Mouse (Mus musculus): Measurements from ENCODE around the gene Cdyl. TPM values are rescaled to one million over a fixed set of nuclear protein-coding genes. Genes with fewer than 3 reads are reported as not detected.

The Cdyl gene
- total RNA-seq, 2 experiments from 2014 or later: 33.0 to 33.9 TPM

DNA sequence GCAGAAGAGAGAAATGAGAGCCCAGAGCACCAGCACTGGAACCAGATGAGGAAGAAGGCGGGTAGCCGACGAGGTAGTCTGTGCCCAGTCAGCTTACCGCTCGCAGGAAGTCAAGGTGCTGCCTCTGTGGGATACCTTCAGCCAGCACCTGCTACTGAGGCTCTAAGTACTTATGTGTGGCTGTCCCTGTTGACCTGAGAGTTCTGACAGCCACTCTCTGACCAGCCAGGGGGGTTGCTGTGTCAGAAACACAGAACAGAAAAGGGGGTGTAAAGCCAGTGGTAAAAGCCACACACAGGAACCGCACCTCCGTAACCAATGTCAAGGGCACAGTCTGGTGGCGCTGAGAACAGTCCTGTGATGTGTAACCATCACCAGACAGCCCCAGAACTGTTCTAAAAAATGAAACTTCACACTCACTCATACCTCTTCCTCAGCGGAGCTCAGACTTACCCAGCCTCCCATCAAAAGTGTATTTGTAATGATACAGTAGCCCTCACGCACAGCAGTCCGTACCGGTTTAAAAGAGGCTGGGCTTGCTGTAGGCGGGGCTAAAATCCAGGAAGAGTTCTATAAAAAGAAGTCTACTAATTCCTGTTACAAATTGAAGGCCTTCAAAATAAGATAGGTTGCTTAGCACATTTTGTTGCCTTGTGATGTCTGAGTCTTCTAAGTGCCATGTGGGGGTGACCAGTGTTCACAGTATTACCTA lies 138.3 kb downstream of the Cdyl start:
- DNase-seq (ENCODE audit: low spot score in 2 of 2): no peak
- Histone ChIP-seq H3K27ac (no peak overlapping the region), H3K4me3 (no peak overlapping the region)
- TF ChIP-seq CTCF (conservative IDR thresholded peaks at IDR 0.05): no peak

DNA sequence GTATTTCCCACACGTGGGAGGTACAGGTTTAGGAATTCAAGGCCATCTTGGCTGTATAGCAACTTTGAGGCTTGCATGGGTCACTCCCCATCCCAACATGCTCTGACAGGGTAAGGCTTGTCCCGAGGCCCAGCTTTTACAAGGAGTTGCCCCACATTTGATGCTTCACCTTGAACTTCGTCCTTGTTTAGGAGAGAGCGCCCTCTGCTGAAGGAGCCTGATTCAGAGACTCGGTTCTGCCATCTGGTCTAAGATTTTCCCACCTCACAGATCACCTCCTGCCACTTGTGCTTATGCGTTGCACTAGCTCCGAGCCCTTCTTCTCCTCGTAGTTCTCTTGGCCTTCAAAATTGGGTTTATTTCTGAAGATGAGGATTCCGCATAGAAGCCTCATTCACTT lies 139.0 kb downstream of the Cdyl start:
- peak; percentile 76 for TF ChIP-seq CTCF (conservative IDR thresholded peaks at IDR 0.05)
- no peak overlapping the region for H3K27ac ChIP-seq
- peak; percentile 23 to 41 for DNase-seq (ENCODE audit: low spot score in 2 of 2)
- no peak overlapping the region for H3K4me3 ChIP-seq

DNA sequence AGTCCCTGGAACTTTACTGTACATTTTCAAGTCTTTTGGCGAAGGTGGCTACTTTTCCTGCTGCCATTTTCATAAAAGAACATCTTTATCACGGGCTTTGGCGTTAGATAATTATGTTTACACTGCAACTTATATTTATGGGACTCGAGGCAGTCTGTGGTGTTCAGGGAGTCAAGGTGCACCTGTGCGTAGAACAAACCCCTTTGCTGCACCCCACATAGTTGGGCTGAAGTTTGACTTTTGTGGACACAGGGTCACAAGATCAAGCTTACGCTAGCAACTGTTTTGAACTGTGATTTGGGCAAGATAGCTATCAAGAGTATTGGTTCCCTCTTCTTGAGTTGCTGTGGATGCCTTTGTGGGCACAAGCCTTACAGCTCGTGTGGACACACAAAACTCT lies 140.6 kb downstream of the Cdyl start:
- no peak for TF ChIP-seq CTCF (conservative IDR thresholded peaks at IDR 0.05)
- no peak for DNase-seq (ENCODE audit: low spot score in 2 of 2)

DNA sequence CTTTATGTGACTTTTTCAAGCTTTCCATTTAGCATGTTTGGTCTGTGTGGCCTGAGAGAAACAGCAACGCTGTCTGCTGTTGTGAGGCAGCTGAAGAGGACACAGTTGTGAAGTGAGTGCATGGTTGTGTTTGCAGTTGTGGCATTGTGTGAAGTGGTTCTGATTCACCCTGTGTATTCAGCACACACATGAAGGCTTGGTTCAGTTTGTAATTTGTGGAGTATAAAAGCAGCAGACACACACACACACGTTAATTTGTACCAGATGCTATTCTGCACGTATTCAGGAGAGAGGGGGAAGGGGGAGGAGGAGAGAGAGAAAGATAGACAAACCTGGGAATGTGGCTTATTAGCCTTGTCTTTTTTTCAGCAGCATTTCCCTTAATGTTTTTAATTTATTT lies 146.1 kb downstream of the Cdyl start:
- no peak for DNase-seq (ENCODE audit: low spot score in 2 of 2)
- no peak for TF ChIP-seq CTCF (conservative IDR thresholded peaks at IDR 0.05)
- no peak overlapping the region; the same call in 1 of the 2 replicates for H3K27ac ChIP-seq
- H3K4me3 ChIP-seq: no peak overlapping the region

More for the DNA sequence above, 140.6 kb downstream of the Cdyl start:
- Histone ChIP-seq H3K27ac (no peak overlapping the region), H3K4me3 (no peak overlapping the region)

DNA sequence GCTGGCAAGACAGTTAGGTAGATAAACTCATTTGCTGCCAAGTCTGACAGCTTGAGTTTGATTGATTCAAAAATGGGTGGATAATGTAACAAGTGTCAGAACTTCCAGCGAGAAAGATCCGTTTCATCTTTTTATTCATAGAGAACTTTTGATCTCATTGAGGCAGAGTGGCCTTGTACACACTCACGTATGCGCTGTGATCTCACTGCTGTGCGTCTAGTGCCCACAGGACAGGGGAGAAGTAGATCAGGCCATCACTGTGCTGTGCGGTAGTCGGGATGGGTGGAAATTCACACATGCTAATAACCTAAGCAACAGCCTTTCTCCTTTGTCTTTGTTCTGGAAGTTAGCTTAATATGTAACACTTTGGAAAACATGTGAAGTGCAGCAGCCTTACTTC lies 146.5 kb downstream of the Cdyl start:
- no peak overlapping the region; the same call in 1 of the 2 replicates for H3K27ac ChIP-seq
- no peak overlapping the region for H3K4me3 ChIP-seq
- no peak for DNase-seq (ENCODE audit: low spot score in 2 of 2)
- no peak for TF ChIP-seq CTCF (conservative IDR thresholded peaks at IDR 0.05)

DNA sequence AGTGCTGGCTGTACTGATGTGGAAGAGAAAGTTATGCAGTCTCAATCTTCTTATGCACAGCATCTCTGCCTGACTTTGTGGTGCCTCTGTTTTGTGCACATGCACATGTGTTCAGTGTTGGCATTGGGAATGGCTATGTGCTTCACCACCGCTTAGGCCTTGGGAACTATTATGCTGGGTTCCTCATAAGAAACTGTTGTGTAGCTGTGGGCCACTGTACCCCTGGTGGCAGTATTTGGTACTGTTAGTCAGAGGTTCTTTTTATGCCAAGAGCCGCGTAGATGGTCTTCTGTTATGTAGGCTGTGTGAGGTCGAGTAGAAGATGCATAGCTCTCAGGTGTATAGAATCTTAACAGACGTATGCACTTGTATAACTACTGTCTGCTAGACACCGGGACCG lies 147.4 kb downstream of the Cdyl start:
- no peak overlapping the region for H3K4me3 ChIP-seq
- no peak for DNase-seq (ENCODE audit: low spot score in 2 of 2)
- no peak overlapping the region for H3K27ac ChIP-seq
- peak; percentile 68 for TF ChIP-seq CTCF (conservative IDR thresholded peaks at IDR 0.05)

DNA sequence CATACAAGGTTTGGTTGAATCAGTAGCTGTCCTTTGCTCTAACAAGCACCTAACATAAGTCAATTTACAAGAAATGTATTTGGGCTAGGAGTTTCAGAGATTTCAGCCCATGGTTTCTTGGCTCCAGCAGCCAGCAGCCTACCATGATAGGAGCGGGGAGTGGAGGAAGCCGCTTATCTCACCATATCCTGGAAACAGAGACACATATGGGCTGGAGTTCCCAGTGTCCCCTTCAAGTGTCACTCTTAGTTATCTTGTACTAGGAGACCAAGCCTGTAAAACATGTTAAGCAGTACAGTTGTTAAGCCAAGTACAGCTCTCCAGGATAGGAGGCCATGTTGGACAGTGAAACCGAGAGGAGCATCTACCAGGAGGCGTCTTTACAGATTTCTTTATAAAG lies 147.9 kb downstream of the Cdyl start:
- no peak overlapping the region for H3K27ac ChIP-seq
- no peak overlapping the region for H3K4me3 ChIP-seq
- DNase-seq (ENCODE audit: low spot score in 2 of 2): no peak
- no peak for TF ChIP-seq CTCF (conservative IDR thresholded peaks at IDR 0.05)

DNA sequence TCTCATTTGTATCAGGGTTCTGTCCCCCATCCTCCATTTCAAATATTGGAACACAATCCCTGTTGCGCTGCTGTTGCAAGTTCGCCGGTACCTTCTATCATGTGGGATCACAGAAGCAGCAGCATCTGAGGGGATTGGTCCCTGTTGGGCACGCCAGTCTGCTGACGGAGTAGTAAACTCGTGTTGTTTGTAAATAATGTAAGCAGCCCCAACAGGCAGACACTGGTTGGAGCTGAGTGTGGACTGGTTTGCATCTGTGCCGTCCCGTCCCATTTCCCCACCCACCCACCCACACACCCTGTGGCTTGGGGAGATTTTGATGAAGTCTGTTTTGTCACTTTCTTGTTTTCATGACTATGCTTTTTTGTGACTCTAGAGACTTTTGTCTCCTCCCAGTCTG lies 148.3 kb downstream of the Cdyl start:
- Histone ChIP-seq H3K27ac (no peak overlapping the region), H3K4me3 (no peak overlapping the region)
- no peak for DNase-seq (ENCODE audit: low spot score in 2 of 2)
- no peak for TF ChIP-seq CTCF (conservative IDR thresholded peaks at IDR 0.05)

DNA sequence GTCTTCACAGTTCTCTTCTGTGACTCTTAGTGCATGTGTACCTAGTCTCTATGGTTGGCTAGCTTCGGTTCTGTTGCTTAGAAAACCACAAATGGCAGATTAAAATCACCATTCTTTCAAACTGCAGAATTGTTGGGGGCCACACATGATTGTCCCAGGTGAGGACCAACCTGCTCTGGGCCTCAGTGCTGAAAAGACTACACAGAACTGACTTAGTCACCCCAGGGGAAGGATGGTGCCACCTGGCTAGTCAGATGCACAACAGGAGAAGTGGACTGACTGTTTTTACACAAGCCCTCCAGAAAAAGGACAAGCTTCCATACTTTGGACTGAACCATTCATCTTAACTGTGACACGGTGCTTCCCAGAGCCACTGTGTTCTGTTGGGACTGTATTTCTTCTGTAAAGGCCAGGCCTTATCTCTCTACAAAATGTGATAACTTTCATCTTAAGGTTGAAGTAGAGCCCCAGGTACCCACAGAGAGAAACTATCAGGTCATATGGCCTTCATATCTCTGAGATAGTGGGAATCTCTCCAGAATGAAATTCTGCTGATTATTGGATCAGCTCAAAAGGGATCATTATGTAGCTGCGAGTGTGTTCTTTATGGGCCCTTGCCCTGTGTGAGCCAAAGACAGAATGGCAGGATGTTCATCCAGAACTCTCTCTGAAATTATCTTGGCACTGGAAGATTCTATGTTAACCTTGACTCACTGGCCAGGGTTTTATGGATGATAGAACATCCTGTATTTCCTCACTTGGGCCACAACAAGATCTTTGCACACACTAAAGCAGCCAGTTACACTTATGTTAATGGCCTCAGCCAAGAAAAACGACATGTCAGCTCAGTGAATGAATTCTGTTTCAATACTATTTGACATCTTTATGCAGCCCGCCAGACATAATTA lies 149.9 kb downstream of the Cdyl start:
- Histone ChIP-seq H3K4me3 (no peak overlapping the region), H3K27ac (no peak overlapping the region)
- no peak for TF ChIP-seq CTCF (conservative IDR thresholded peaks at IDR 0.05)
- DNase-seq (ENCODE audit: low spot score in 2 of 2): no peak

DNA sequence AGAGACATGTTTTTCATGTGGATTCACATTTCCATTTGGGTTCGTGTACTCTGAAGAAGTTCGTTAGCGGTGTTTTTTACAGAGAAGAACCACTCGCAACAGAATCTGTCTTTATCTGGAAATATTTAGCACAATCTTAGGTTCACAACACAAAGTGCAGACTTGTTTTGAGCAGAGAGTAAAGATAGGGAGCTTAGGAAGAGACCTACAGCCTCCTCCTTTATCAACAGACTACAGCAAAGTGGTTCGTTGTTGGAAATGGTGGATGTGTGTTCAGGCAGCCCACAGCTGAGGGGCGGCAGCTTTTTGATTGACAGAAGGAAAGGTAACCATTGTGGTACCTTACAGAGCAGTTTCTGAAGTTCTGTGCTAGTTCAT lies 150.5 kb downstream of the Cdyl start:
- no peak for DNase-seq (ENCODE audit: low spot score in 2 of 2)
- no peak for TF ChIP-seq CTCF (conservative IDR thresholded peaks at IDR 0.05)
- no peak overlapping the region for H3K27ac ChIP-seq

DNA sequence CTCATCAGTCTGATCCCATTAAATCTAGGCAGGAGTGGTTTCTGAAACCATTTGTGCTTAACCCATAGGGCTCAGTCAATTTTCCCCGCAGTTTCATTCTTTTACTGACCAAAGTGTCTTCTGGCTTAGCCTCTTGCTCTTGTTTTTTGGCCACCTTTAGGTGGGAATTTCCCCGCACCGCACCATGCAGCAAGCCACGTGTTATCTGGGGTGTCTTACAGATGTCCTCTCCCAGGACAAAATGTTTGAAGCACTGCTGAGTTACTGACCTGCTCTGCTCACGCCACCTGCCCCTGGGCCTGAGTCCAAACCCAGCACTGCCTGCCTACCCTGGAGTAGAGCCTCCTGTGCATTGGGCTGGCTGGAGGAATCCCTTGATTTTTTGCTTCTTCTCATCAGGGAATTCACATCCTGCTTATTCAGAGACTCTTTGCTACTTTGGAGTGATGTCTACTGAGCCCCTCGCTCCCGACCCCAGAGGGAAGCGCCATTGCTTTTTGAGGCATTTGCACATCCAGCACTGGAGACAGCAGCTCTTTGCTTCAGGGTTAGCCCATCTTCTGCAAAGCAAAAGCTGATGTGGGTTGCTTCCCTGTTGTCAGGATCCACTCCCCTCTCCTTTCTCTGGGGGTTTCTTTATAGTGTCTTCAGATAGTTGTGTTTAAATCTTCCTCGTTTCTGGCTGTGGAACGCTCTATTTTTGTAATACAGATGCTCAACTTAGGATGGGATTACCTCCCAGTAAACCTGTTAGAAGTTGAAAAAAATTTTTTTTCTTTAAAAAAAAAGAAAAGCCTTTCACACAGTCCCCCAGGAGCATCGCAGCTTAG lies 151.9 kb downstream of the Cdyl start:
- no peak for DNase-seq (ENCODE audit: low spot score in 2 of 2)
- H3K27ac ChIP-seq: peak overlapping the region; percentile 39; the same call in 1 of the 2 replicates
- no peak overlapping the region for H3K4me3 ChIP-seq
- TF ChIP-seq CTCF (conservative IDR thresholded peaks at IDR 0.05): no peak

More for the DNA sequence above, 150.5 kb downstream of the Cdyl start:
- no peak overlapping the region for H3K4me3 ChIP-seq

DNA sequence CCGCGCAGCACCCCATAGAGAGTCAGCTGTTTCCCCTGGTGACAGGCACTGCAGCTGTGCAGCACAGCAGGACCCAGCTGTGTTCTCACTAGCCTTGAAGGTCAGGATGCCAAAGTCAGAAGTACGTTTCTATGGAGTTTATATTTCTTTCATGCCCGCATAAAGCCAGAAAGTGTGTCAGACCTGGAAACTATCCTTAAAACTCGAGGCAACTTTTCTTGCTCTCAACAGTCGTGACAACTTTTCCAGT lies 152.5 kb downstream of the Cdyl start:
- H3K27ac ChIP-seq: 0 out of 2 replicates have a peak overlapping the region, but pooled peaks have one; percentile 25
- no peak for TF ChIP-seq CTCF (conservative IDR thresholded peaks at IDR 0.05)
- no peak for DNase-seq (ENCODE audit: low spot score in 2 of 2)
- H3K4me3 ChIP-seq: no peak overlapping the region

Measured in layer of hippocampus, adult 2 months (tissue).